Mouse (Mus musculus) megakaryocyte progenitor cell, adult 5-6 weeks (primary cell): ENCODE measurements around the gene Fancc. TPM values are rescaled to one million over a fixed set of nuclear protein-coding genes. Genes with fewer than 3 reads are reported as not detected.

Experiments
- total RNA-seq, 2 experiments: library from RNA; stranded (forward) in 1 of 2; stranded (reverse) in 1 of 2; fragments of 157-497, 149-512 nt in 1 of 2; fragments of 200-1000 nt in 1 of 2; gene quantifications; 2 replicates each; pipeline versions ENCODE4 v1.2.3 to v1.2.4; 2015 to 2017

The Fancc gene
- total RNA-seq, 2 experiments from 2014 or later = 11.6 to 16.7 TPM

Other genes with a start within 250 kb of the Fancc start
- gene Ptch1, start 76.3 kb upstream of the Fancc start, total RNA-seq (2015) = 8.6 and 11.6 TPM in 2 replicates
- gene Ptch1, start 76.3 kb upstream of the Fancc start, total RNA-seq (2017) = 6.5 TPM in 2 replicates